Mouse (Mus musculus) kidney, adult 2 months (tissue): ENCODE measurements around the gene Arid1b. TPM values are rescaled to one million over a fixed set of nuclear protein-coding genes. Genes with fewer than 3 reads are reported as not detected.

Source experiments
- DNase-seq: peaks from one replicate; pipeline ENCODE4 v3.0.0; 2021
- H3K27ac ChIP-seq: fragments of 200-500 bp; 2 replicates; pipeline ENCODE4 v1.5.1; 2012; ENCODE audit warnings: low read depth, low read length, control low read depth, inconsistent platforms; ENCODE audit not compliant: insufficient read depth
- H3K27me3 ChIP-seq: fragments of 200-500 bp; replicated peaks from 2 replicates; pipeline ENCODE4 v1.6.1; 2012; ENCODE audit warnings: mild to moderate bottlenecking, moderate library complexity, low read length, inconsistent platforms; ENCODE audit not compliant: control insufficient read depth, insufficient read depth
- H3K36me3 ChIP-seq: fragments of 200-500 bp; 2 replicates; pipeline ENCODE4 v1.6.1; 2012; ENCODE audit warnings: mild to moderate bottlenecking, moderate library complexity, low read length, inconsistent platforms; ENCODE audit not compliant: control insufficient read depth, insufficient read depth
- H3K4me1 ChIP-seq: fragments of 200-500 bp; 2 replicates; pipeline ENCODE4 v1.6.1; 2011; ENCODE audit warnings: low read length; ENCODE audit not compliant: control insufficient read depth, insufficient read depth
- H3K4me3 ChIP-seq: fragments of 200-500 bp; 2 replicates; pipeline ENCODE4 v1.5.1; 2011; ENCODE audit warnings: mild to moderate bottlenecking, low read depth, low read length, control low read depth; ENCODE audit not compliant: insufficient read depth
- CTCF ChIP-seq: fragments of 200-500 bp; conservative IDR thresholded peaks from 2 replicates; pipeline ENCODE4 v1.5.1; 2011; ENCODE audit warnings: low read depth, mild to moderate bottlenecking, control low read depth, low read length, moderate library complexity, mixed read lengths; ENCODE audit not compliant: insufficient read depth, insufficient read length
- POLR2A ChIP-seq: fragments of 200-500 bp; IDR thresholded peaks from one replicate; pipeline ENCODE4 v1.6.1; 2011; ENCODE audit warnings: low read depth, low read length, control low read depth
- WGBS: fragments of 180-500 bp; shearing (Covaris S2); methylation state at CpG from one replicate; pipeline ENCODE4 v1.1.7; 2018; 5-methylcytosine and 5-hydroxymethylcytosine counted together
- polyA plus RNA-seq: library from polyadenylated mRNA; depleted of rRNA; stranded (reverse); fragments of >200 nt; gene quantifications from 2 replicates; pipeline ENCODE4 v1.2.3, GENCODE M21; 2012

Gene Arid1b
- polyA plus RNA-seq, 1 experiment, result 20.6 TPM

DNA sequence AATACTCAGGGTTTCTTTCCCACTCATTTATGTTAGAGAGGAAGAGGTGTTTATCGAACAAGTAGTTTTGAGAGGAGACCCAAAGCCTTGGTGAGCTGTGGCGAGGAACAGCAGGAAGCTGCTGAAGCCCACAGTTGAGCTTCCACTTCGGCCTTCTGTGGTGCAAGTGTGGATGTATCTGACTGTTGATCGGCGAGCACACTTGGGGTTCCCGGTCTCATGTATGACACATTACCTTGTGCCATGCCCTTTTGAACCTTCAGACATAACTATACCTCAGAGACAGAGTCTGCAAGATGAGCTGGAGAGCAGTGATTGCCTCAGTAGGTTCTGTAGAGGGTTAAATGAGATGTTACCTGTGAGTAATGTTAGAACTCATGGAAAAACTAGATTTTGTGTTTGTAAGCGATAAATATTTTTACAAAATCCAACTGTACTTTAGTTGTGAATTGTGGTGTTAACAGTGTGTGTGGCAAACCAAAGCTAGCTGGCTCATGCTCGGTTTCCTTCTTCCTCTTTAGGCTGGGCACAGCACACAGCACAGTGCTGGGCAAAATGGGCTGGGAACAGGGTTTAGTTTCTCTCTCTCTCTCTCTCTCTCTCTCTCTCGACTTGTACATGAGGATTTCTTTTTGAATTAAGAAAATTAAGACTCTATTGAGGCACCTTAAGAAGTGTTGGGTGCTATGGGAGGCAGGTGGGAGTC is 69.5 kb downstream of the Arid1b start:
- Histone ChIP-seq H3K36me3 (no peaks in the 10 kb centered on the region), H3K4me1 (peaks cover 41% of the 10 kb centered on the region), H3K27ac (no peak overlapping the region), H3K27me3 (no peaks in the 10 kb centered on the region), H3K4me3 (no peak overlapping the region)
- DNase-seq, result no peak
- WGBS, result 76% methylated on average over 9 of the region's 9 CpGs
- TF ChIP-seq POLR2A, result no peak
- TF ChIP-seq CTCF, result no peak

DNA sequence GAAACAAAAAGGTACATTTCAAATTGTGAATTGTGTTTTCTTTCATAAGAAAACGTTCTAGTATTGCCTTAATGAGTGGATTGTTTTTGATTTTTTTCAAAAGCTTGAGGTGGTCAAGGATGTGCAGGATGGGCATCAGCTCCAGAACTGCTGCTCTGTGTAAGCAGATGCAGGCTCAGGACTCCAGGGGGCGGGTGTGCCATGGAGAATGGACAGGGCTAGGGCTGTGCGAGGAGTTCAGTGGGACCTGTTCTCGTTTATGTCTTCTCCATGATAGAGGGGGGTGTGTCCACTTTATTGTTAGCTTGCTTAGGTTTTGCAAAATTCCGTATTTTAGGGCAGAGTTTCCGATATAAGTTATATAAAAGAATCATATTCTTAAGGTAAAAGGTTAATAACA is 70.6 kb downstream of the Arid1b start:
- peaks cover 32% of the 10 kb centered on the region for H3K4me1 ChIP-seq
- 82% methylated on average over 6 of the region's 6 CpGs for WGBS
- no peak overlapping the region for H3K27ac ChIP-seq
- no peaks in the 10 kb centered on the region for H3K36me3 ChIP-seq
- DNase-seq, result no peak
- no peak overlapping the region for H3K4me3 ChIP-seq
- H3K27me3 ChIP-seq, result no peaks in the 10 kb centered on the region
- 0 out of 2 replicates have a peak, but pooled peaks have one; percentile 19 for TF ChIP-seq CTCF
- no peak for TF ChIP-seq POLR2A

GRCm38 (mm10) chr17:5065270-5065669 is 71.1 kb downstream of the Arid1b start:
- H3K27ac ChIP-seq, result no peak overlapping the region
- peaks cover 27% of the 10 kb centered on the region for H3K4me1 ChIP-seq
- no peaks in the 10 kb centered on the region for H3K27me3 ChIP-seq
- no peaks in the 10 kb centered on the region for H3K36me3 ChIP-seq
- 78% methylated on average over 6 of the region's 6 CpGs for WGBS
- no peak overlapping the region for H3K4me3 ChIP-seq
- TF ChIP-seq POLR2A (no peak), CTCF (no peak)
- no peak for DNase-seq

GRCm38 (mm10) chr17:5066835-5067234 is 72.7 kb downstream of the Arid1b start:
- WGBS, result 75% methylated on average over 8 of the region's 8 CpGs
- Histone ChIP-seq H3K27ac (no peak overlapping the region; the same call in 1 of the 2 replicates), H3K27me3 (no peaks in the 10 kb centered on the region), H3K4me3 (no peak overlapping the region), H3K36me3 (no peaks in the 10 kb centered on the region), H3K4me1 (peaks cover 16% of the 10 kb centered on the region)
- no peak for DNase-seq
- TF ChIP-seq CTCF (no peak), POLR2A (no peak)

- H3K4me1 ChIP-seq, result peaks cover 12% of the 10 kb centered on the region
- WGBS, result 34% methylated on average over 4 of the region's 4 CpGs
- TF ChIP-seq POLR2A, result no peak
- no peak for TF ChIP-seq CTCF
These were observed 73.1 kb downstream of the Arid1b start for GRCm38 (mm10) chr17:5067264-5067663.

GRCm38 (mm10) chr17:5070399-5070798 is 76.3 kb downstream of the Arid1b start:
- no peaks in the 10 kb centered on the region for H3K27me3 ChIP-seq
- no peak overlapping the region for H3K27ac ChIP-seq
- 94% methylated on average over 3 of the region's 3 CpGs for WGBS
- DNase-seq, result no peak
- no peak for TF ChIP-seq CTCF
- no peak for TF ChIP-seq POLR2A
- peaks cover 12% of the 10 kb centered on the region for H3K4me1 ChIP-seq
- H3K4me3 ChIP-seq, result no peak overlapping the region
- no peaks in the 10 kb centered on the region for H3K36me3 ChIP-seq

More at GRCm38 (mm10) chr17:5067264-5067663, 73.1 kb downstream of the Arid1b start:
- DNase-seq, result peak; percentile 44
- Histone ChIP-seq H3K36me3 (no peaks in the 10 kb centered on the region), H3K27me3 (no peaks in the 10 kb centered on the region), H3K27ac (0 out of 2 replicates have a peak overlapping the region, but pooled peaks have one; percentile 48), H3K4me3 (no peak overlapping the region)

GRCm38 (mm10) chr17:5072539-5072938 is 78.4 kb downstream of the Arid1b start:
- no peak for TF ChIP-seq POLR2A
- no peak for DNase-seq
- no peak overlapping the region for H3K4me3 ChIP-seq
- H3K36me3 ChIP-seq, result no peaks in the 10 kb centered on the region
- 0 out of 2 replicates have a peak, but pooled peaks cover 7% of the 10 kb centered on the region for H3K4me1 ChIP-seq
- no peaks in the 10 kb centered on the region for H3K27me3 ChIP-seq
- WGBS, result 74% methylated on average over 4 of the region's 4 CpGs
- no peak overlapping the region for H3K27ac ChIP-seq
